In the genomic region with DNA sequence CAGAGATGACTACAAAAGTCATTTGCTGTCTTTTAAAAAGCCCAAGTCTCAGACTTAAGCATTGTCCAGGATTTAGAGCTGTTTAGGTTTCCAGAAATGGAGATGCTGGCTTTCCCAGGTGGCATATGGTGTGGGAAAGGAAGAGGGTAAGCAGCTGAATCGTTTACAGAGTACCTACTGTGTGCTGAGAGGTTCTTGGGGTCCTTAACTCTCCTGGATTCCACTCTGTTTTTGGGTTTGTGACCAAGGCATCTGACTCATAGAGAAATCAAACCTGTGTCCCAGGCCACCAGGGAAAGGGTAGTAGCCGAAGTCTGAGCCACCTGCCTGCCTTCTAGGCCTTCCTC, we compare ENCODE assay signal across 8 mouse cellular contexts. TPM values are rescaled to one million over a fixed set of nuclear protein-coding genes. Genes with fewer than 3 reads are reported as not detected.
DNase-seq lines count a peak whose midpoint lies in the region; ATAC-seq and TF ChIP-seq lines count a peak whose summit lies in the region.

No protein-coding gene starts in this region.

- H3K4me3 ChIP-seq in heart, adult 2 months, result peak overlapping the region; percentile 80
- H3K4me3 ChIP-seq in C2C12 (ENCODE audit: insufficient read depth, poor library complexity, severe bottlenecking), result peak overlapping the region; percentile 75
- no peak overlapping the region for H3K4me3 ChIP-seq in forebrain, postnatal 0 days (ENCODE audit: low read depth, low read length)
- peak overlapping the region; percentile 69 for H3K4me3 ChIP-seq in liver, embryonic 15.5 days (replicated peaks)

- peak overlapping the region; percentile 14 for H3ac ChIP-seq in C2C12 (ENCODE audit: control insufficient read depth, insufficient read length, low read depth)

- TF ChIP-seq CTCF in heart, adult 2 months (IDR thresholded peaks at IDR 0.05), result no peak
- no peak for TF ChIP-seq CTCF in C2C12 (IDR thresholded peaks at IDR 0.05; ENCODE audit: control insufficient read depth, insufficient read depth, insufficient read length)
- TF ChIP-seq CTCF in forebrain, postnatal 0 days (IDR thresholded peaks at IDR 0.05; ENCODE audit: low read depth), result no peak

- H3K9me3 ChIP-seq in forebrain, postnatal 0 days (ENCODE audit: low read length), result no peaks in the 10 kb centered on the region
- H3K9me3 ChIP-seq in liver, embryonic 15.5 days (replicated peaks), result no peaks in the 10 kb centered on the region

- ATAC-seq in forebrain, postnatal 0 days, result no peak
- no peak for ATAC-seq in liver, embryonic 15.5 days (ENCODE audit: insufficient read depth)
- ATAC-seq in frontal cortex, adult (ENCODE audit: low TSS enrichment), result no peak

- no peak for TF ChIP-seq EP300 in heart, adult 2 months (IDR thresholded peaks at IDR 0.05; ENCODE audit: insufficient read depth, low read depth, low read length)

- peak overlapping the region; percentile 84 for H3K4me2 ChIP-seq in forebrain, postnatal 0 days (ENCODE audit: low read depth)
- peak overlapping the region; percentile 82 for H3K4me2 ChIP-seq in liver, embryonic 15.5 days

- H3K27ac ChIP-seq in heart, adult 2 months, result peak overlapping the region; percentile 93
- H3K27ac ChIP-seq in forebrain, postnatal 0 days (ENCODE audit: low read depth, low read length), result peak overlapping the region; percentile 30
- peak overlapping the region; percentile 72 for H3K27ac ChIP-seq in liver, embryonic 15.5 days (replicated peaks)

- no peak for TF ChIP-seq POLR2A in heart, adult 2 months (IDR thresholded peaks at IDR 0.05; ENCODE audit: insufficient read depth, low read depth, low read length)

- no peaks in the 10 kb centered on the region for H3K79me2 ChIP-seq in heart, adult 2 months (replicated peaks; ENCODE audit: control insufficient read depth, insufficient read depth, low read length)
- peaks cover 63% of the 10 kb centered on the region for H3K79me2 ChIP-seq in C2C12 (ENCODE audit: control insufficient read depth, insufficient read depth)

- H3K36me3 ChIP-seq in heart, adult 2 months (ENCODE audit: control insufficient read depth, insufficient read depth, low read length), result no peaks in the 10 kb centered on the region
- peaks cover 14% of the 10 kb centered on the region for H3K36me3 ChIP-seq in C2C12 (ENCODE audit: control insufficient read depth, insufficient read depth)
- H3K36me3 ChIP-seq in forebrain, postnatal 0 days (ENCODE audit: insufficient read depth), result no peaks in the 10 kb centered on the region
- peaks cover 3% of the 10 kb centered on the region; the same call in 1 of the 2 replicates for H3K36me3 ChIP-seq in liver, embryonic 15.5 days (replicated peaks)

- peaks cover 25% of the 10 kb centered on the region for H3K4me1 ChIP-seq in heart, adult 2 months (ENCODE audit: control insufficient read depth, insufficient read depth, low read length)
- H3K4me1 ChIP-seq in forebrain, postnatal 0 days (ENCODE audit: insufficient read depth), result no peaks in the 10 kb centered on the region
- H3K4me1 ChIP-seq in liver, embryonic 15.5 days (replicated peaks), result peaks cover 57% of the 10 kb centered on the region

- no peak overlapping the region for H3K9ac ChIP-seq in heart, adult 2 months (ENCODE audit: low read depth, low read length)
- H3K9ac ChIP-seq in forebrain, postnatal 0 days, result no peak overlapping the region
- H3K9ac ChIP-seq in liver, embryonic 15.5 days, result no peak overlapping the region

- intact Hi-C loops in heart, adult 2 months (cut with DNase I), result loop anchor here (5.0 kb wide), 1 partner anchor 34 kb away; no protein-coding TSS in a partner anchor

- no peak for DNase-seq in heart, adult 2 months
- DNase-seq in heart, adult 8-10 months (ENCODE audit: low spot score), result no peak
- no peak for DNase-seq in forebrain, postnatal 0 days
- no peak for DNase-seq in embryo, embryonic 10.5 days (ENCODE audit: low spot score)
- no peak for DNase-seq in thymus, postnatal 10 days (ENCODE audit: low spot score in 2 of 2)

- WGBS in heart, adult 2 months, result 50% methylated on average over 2 of the region's 2 CpGs
- WGBS in forebrain, postnatal 0 days, result 51% methylated on average over 2 of the region's 2 CpGs
- WGBS in liver, embryonic 15.5 days (ENCODE audit: insufficient replicate concordance), result 67% methylated on average over 2 of the region's 2 CpGs

- H3K27me3 ChIP-seq in heart, adult 2 months (ENCODE audit: control insufficient read depth, insufficient read depth, low read length), result no peaks in the 10 kb centered on the region
- H3K27me3 ChIP-seq in C2C12 (ENCODE audit: control insufficient read depth, insufficient read depth, insufficient read length), result no peaks in the 10 kb centered on the region
- no peaks in the 10 kb centered on the region for H3K27me3 ChIP-seq in forebrain, postnatal 0 days (ENCODE audit: insufficient read depth, low read length)
- peaks cover 62% of the 10 kb centered on the region for H3K27me3 ChIP-seq in liver, embryonic 15.5 days

- H3K79me3 ChIP-seq in C2C12 (ENCODE audit: low read depth), result peaks cover 50% of the 10 kb centered on the region

TF ChIP-seq in C2C12, 6 proteins besides CTCF, POLR2A, EP300 and RAD21:
- TF ChIP-seq MYOD1 (IDR thresholded peaks at IDR 0.05; ENCODE audit: control insufficient read depth, insufficient read length, low read depth) (no peak), MYOG (IDR thresholded peaks at IDR 0.05; ENCODE audit: control insufficient read depth, extremely low read depth, insufficient read length) (no peak), MAX (IDR thresholded peaks at IDR 0.05) (no peak), FOSL1 (IDR thresholded peaks at IDR 0.05; ENCODE audit: insufficient read depth, low read length, poor library complexity, severe bottlenecking) (no peak), USF1 (IDR thresholded peaks at IDR 0.05; ENCODE audit: low read depth) (no peak), CEBPB (IDR thresholded peaks at IDR 0.05; ENCODE audit: low read depth) (no peak)

RNA-seq across cellular contexts. Expression of a gene that starts 1.7 kb away (rescaled TPM):
- 1 to 10 TPM; 2.9 to 3.3 TPM for total RNA-seq in heart, adult 2 months (2021)
- polyA plus RNA-seq in heart, adult 2 months (2012; rRNA removed), result 5.5 and 5.8 TPM in 2 replicates
- 1 to 10 TPM; 2.3 to 5.0 (median 2.7) TPM for total RNA-seq in heart, adult 8-10 months (2022)
- 27.9 TPM for polyA plus RNA-seq in C2C12 (2012; fragmentation: generic; extraction: Trizol)
- 19.7 and 21.0 TPM in 2 replicates for total RNA-seq in forebrain, postnatal 0 days (2014; rRNA removed)
- 59.6 and 69.3 TPM in 2 replicates for polyA plus RNA-seq in forebrain, postnatal 0 days (2015; fragmentation: Nextera tagmentation; extraction: Ambion mirVana)
- polyA plus RNA-seq in liver, embryonic 15.5 days (2015; fragmentation: Nextera tagmentation; extraction: Ambion mirVana), result 36.2 and 37.3 TPM in 2 replicates

Comparison
In these comparisons a context has a peak if more than half of its experiments do, and no peak if none do; other contexts are left out.
1. H3K27ac ChIP-seq: peak in every context shown above with its lines; median percentile 93 in heart, adult 2 months; 72 in liver, embryonic 15.5 days; 30 in forebrain, postnatal 0 days.